Mouse (Mus musculus) brown adipose tissue, adult 24 weeks (tissue): ENCODE measurements around the gene Zbtb20. TPM values are rescaled to one million over a fixed set of nuclear protein-coding genes. Genes with fewer than 3 reads are reported as not detected.
A peak's percentile ranks its signal among the peaks of the same experiment; 100 is the strongest.

Source experiments
- H3K27ac ChIP-seq: fragments of 200-500 bp; replicated peaks from 2 replicates; pipeline ENCODE4 v1.5.1; 2012; ENCODE audit warnings: low read depth, mild to moderate bottlenecking, low read length
- H3K4me1 ChIP-seq: fragments of 200-500 bp; 2 replicates; pipeline ENCODE4 v1.6.1; 2012; ENCODE audit warnings: low read length, mixed read lengths; ENCODE audit not compliant: control insufficient read depth, insufficient read depth, insufficient read length
- H3K4me3 ChIP-seq: fragments of 200-500 bp; 2 replicates; pipeline ENCODE4 v1.5.1; 2012; ENCODE audit warnings: low read depth, mild to moderate bottlenecking, low read length, moderate library complexity; ENCODE audit not compliant: insufficient read depth
- polyA plus RNA-seq: library from polyadenylated mRNA; stranded (reverse); fragments of >200 nt; gene quantifications from 2 replicates; pipeline ENCODE4 v1.2.4, GENCODE M21; 2012; ENCODE audit not compliant: missing spikeins, insufficient read depth, insufficient read length

Zbtb20 gene
- polyA plus RNA-seq, 1 experiment, result 30.7 TPM

- H3K4me3 ChIP-seq, result no peak overlapping the region
- H3K27ac ChIP-seq, result no peak overlapping the region
- peaks cover 4% of the 10 kb centered on the region for H3K4me1 ChIP-seq
Observed at GRCm38 (mm10) chr16:43443034-43443433, 567.4 kb downstream of the Zbtb20 start.

- peaks cover 1% of the 10 kb centered on the region; the same call in 1 of the 2 replicates for H3K4me1 ChIP-seq
- H3K4me3 ChIP-seq, result no peak overlapping the region
- H3K27ac ChIP-seq, result no peak overlapping the region
Observed at GRCm38 (mm10) chr16:43448141-43448981, 572.7 kb downstream of the Zbtb20 start.

GRCm38 (mm10) chr16:43454370-43454934 is 578.8 kb downstream of the Zbtb20 start:
- Histone ChIP-seq H3K4me1 (peaks cover 8% of the 10 kb centered on the region), H3K4me3 (no peak overlapping the region), H3K27ac (peak overlapping the region; percentile 6)

GRCm38 (mm10) chr16:43456446-43457172 is 580.9 kb downstream of the Zbtb20 start:
- Histone ChIP-seq H3K4me3 (no peak overlapping the region), H3K4me1 (peaks cover 8% of the 10 kb centered on the region), H3K27ac (no peak overlapping the region)

- Histone ChIP-seq H3K4me1 (peaks cover 14% of the 10 kb centered on the region), H3K27ac (no peak overlapping the region), H3K4me3 (no peak overlapping the region)
Observed at GRCm38 (mm10) chr16:43457814-43458213, 582.1 kb downstream of the Zbtb20 start.

- H3K4me3 ChIP-seq, result no peak overlapping the region
- H3K4me1 ChIP-seq, result peaks cover 17% of the 10 kb centered on the region
- peak overlapping the region; percentile 39; the same call in 1 of the 2 replicates for H3K27ac ChIP-seq
Observed at GRCm38 (mm10) chr16:43458726-43459223, 583.1 kb downstream of the Zbtb20 start.

- Histone ChIP-seq H3K4me1 (peaks cover 27% of the 10 kb centered on the region), H3K4me3 (no peak overlapping the region), H3K27ac (no peak overlapping the region)
Observed at GRCm38 (mm10) chr16:43461745-43462378, 586.2 kb downstream of the Zbtb20 start.

GRCm38 (mm10) chr16:43462470-43463455 is 587.1 kb downstream of the Zbtb20 start:
- no peak overlapping the region for H3K4me3 ChIP-seq
- H3K27ac ChIP-seq, result peak overlapping the region; percentile 41
- peaks cover 26% of the 10 kb centered on the region for H3K4me1 ChIP-seq

- H3K4me1 ChIP-seq, result peaks cover 23% of the 10 kb centered on the region
- no peak overlapping the region for H3K4me3 ChIP-seq
- H3K27ac ChIP-seq, result peak overlapping the region; percentile 66
Observed at GRCm38 (mm10) chr16:43463684-43464475, 588.2 kb downstream of the Zbtb20 start.

GRCm38 (mm10) chr16:43464476-43465080 is 588.9 kb downstream of the Zbtb20 start:
- peaks cover 23% of the 10 kb centered on the region for H3K4me1 ChIP-seq
- peak overlapping the region; percentile 66 for H3K27ac ChIP-seq
- H3K4me3 ChIP-seq, result no peak overlapping the region

- peak overlapping the region; percentile 54 for H3K27ac ChIP-seq
- no peak overlapping the region for H3K4me3 ChIP-seq
- peaks cover 23% of the 10 kb centered on the region for H3K4me1 ChIP-seq
Observed at GRCm38 (mm10) chr16:43465368-43465839, 589.7 kb downstream of the Zbtb20 start.

- H3K4me1 ChIP-seq, result peaks cover 23% of the 10 kb centered on the region
- peak overlapping the region; percentile 35 for H3K27ac ChIP-seq
- no peak overlapping the region for H3K4me3 ChIP-seq
Observed at GRCm38 (mm10) chr16:43465921-43466748, 590.5 kb downstream of the Zbtb20 start.
